Mouse (Mus musculus) layer of hippocampus, adult 9-10 months (tissue): ENCODE results near the gene D430041D05Rik.

Source experiments
- DNase-seq: peaks from one replicate; pipeline ENCODE4 v3.0.0; 2022; ENCODE audit warnings: low spot score

D430041D05Rik gene

GRCm38 (mm10) chr2:104407913-104408312 lies 2.9 kb downstream of the D430041D05Rik start:
- no peak for DNase-seq

GRCm38 (mm10) chr2:104404036-104404435 lies 6.8 kb downstream of the D430041D05Rik start:
- no peak for DNase-seq

DNA sequence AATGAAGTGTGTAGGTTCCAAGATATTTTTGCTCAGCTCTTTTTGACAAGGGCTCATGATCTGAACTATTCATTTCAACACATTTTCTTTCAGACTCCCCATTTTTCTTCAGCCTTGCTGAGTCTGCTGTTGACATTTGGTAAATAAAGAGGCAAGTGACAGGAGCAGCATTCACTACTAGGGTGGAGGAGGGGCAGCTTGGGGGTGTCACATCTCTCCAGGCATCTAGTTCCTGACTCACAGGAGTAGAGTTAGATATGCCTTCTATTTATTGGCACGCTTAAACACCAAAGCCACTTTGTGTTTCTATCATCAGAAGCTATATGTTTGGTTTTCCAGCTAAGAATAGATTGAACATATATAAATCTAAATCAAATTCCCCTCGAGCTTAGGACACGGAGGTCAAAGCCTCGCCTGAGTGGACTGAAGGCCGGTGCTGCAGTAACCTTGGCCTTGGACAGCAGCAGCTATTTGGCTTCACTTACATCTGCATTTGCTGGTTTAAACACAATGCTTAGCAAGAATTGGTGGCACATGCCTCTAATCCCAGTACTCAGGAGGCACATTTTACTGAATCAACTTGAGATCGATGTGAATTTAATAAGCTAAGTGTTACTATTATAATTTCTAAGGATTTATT lies 12.0 kb downstream of the D430041D05Rik start:
- DNase-seq, result no peak

DNA sequence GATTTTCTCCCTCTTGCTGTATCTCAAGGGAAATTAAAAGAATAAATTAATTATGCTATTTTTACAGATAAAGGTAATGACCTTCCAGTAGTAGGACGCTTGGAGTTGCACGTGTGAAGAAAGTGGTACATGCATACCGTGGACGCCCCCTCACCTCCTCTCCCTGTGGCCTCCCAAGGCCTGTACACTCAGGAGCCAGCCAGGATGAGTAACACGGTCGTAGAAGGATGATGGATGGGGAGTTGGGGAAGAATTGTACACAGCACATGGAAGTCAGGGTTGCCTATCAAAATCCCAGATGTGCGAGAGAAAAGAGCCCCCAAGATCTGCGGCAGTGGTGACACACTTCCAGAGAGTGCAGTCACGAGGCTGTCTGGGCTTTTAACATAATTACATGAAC lies 14.9 kb downstream of the D430041D05Rik start:
- DNase-seq, result no peak

DNA sequence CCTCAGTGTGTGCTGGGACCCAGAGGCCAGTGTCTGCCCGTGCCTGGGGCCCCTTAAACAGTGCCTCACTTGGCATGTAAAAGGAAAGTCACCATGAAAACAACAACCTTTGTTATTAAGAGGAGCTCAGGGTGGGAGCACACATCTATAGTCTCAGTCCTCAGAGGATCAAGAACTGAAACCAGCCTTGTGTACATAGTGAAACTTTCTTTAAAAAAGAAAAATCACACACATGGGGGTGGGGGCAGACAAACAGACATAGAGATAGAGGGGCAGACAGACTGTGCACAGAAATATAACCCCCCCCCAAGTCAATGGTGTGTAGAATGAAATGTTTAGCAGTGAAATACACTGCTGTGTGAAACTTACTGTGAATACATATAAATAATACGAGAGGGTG lies 16.0 kb downstream of the D430041D05Rik start:
- DNase-seq, result no peak

DNA sequence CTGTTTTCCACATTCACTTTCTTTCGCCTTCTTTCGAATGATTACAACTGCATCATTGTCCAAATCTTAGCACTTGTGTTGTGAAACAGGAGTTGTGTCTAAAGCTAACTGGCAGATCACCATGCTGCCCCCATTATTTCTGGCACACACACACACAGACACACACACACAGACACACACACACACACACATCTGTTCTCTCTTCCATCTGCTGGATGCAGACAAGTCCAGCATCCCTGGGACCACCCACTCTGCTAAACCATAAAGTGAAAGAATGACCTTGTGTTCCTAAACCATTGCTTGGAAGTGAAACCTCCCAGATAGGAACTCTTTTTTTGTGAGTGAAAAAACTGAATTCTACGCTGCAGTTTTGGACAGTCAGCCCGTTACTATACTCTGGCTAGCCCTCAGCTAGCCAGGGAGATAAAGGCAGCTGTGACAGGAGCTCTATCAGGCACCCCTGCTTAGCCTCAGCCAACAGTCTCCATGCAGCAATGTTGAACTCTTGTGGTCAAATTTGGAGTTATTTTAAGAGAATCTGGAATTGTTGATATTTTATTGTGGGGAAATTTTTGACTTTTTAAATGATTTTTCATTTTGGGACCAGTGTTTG lies 18.0 kb downstream of the D430041D05Rik start:
- DNase-seq, result no peak

- DNase-seq, result no peak
These were observed 21.6 kb downstream of the D430041D05Rik start for GRCm38 (mm10) chr2:104389231-104389630.

GRCm38 (mm10) chr2:104385941-104386340 lies 24.9 kb downstream of the D430041D05Rik start:
- DNase-seq, result no peak

GRCm38 (mm10) chr2:104383589-104383988 lies 27.2 kb downstream of the D430041D05Rik start:
- no peak for DNase-seq

- DNase-seq, result no peak
These were observed 28.0 kb downstream of the D430041D05Rik start for GRCm38 (mm10) chr2:104382813-104383212.

GRCm38 (mm10) chr2:104379304-104379703 lies 31.5 kb downstream of the D430041D05Rik start:
- DNase-seq, result no peak

DNA sequence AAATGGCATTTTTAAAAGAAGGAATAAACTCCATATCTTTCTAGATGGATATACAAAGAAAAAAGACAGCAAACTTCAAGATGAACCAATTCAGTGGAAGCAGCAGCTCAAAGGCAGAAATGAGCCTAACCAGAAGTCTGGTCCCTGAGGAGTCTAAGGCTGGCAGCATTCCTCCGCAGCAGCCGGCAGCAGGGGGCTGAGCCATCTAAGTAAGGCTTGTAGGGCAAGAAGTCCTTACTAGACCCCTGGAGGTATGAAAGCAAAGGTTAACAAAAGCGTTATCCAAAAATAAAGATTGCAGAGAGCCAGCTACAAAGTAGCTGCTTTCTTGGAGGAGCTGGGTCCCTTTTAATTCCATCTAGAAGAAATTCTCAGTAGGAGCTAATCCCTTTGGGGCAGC lies 32.0 kb downstream of the D430041D05Rik start:
- DNase-seq, result no peak

DNA sequence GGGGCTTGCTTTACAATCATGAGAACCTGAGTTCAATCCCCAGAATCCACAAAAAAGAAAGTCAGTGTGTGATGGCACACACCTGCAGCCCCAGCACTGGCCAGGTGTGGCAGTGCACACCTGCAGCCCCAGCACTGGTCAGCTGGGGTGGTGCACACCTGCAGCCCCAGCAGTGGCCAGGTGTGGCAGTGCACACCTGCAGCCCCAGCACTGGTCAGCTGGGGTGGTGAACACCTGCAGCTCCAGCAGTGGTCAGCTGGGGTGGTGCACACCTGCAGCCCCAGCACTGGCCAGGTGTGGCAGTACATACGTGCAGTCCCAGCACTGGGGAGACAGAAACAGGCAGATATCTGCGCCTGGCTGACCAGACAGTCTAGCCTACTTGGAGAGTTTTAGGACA lies 32.8 kb downstream of the D430041D05Rik start:
- no peak for DNase-seq

- DNase-seq, result no peak
These were observed 38.7 kb downstream of the D430041D05Rik start for GRCm38 (mm10) chr2:104372156-104372555.

DNA sequence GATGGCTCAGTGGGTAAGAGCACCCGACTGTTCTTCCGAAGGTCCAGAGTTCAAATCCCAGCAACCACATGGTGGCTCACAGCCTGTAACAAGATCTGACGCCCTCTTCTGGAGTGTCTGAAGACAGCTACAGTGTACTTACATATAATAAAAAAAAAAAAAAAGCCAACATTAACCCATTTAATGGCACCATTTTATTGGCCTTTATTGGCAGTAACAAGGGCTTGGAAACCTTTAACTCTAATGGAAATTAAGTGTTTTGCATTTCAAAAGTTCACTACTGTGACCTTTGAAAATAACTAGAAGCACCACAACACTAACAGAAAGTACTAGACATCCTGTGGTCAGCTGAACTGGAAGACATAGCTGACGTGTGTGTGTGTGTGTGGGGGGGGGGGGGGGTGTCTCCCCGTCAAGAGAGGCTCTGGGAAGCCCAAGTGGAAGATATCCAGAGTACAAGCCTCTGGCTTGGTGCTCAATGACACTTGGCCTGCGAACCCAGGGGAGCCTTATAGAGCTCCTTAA lies 39.1 kb downstream of the D430041D05Rik start:
- DNase-seq, result no peak

DNA sequence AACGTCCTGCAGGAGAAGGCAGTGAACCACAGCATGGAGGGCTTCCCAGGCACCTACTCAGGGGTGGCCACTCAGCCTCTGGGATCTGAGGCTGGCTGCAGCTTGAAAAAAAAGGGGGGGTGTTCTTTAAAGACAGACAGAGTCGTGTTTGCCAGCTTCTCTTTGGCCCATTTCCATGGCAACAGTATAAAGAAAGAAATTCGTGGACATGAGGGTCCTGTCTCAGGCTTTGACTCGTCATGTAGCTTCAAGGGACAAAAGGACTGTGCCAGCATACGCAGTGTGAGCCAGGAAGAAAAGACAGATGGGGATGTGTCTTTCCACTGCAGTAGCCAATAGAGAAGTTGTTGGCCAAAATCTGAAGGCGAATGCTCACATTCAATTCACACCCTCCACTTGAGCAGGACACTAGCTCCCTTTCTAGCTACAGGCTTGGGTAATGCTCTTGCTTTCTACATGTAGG lies 42.9 kb downstream of the D430041D05Rik start:
- no peak for DNase-seq

DNA sequence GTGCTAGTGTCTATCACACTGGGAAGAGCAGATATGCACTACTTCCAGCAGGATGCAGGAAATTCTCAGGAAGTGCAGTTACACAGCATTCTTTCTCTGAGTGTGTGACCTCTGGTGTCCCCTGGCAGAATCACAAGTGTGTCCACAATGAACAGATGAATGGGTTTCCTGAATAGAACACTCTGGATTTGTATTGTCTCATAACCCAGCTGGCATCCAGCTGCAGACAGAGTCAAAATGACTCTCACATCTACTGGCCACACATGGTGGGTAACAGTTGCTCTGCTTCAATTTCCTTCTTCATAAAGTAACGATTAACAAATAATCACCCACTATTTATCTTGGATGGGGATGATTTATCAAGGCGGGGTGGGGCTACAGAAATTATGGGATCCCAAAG lies 43.5 kb downstream of the D430041D05Rik start:
- DNase-seq, result no peak

DNA sequence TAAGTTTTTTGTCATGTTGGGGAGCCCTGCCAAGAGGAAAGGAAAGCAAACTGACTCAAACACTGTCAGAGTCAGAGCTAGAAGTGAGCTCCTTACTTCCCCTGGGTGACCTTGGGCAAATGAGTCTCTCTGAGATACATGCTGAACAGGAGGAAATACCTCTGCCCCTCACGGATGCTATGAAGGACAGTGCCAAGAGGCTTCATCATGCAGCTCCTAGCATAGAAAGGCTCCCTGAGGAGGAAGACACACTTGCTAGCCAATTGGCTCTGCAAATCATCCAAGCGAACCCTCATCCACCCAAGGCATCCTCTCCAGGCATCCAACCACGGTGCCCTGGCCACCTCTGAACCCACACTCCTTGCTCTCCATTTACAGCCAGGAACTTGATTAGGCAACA lies 51.5 kb downstream of the D430041D05Rik start:
- DNase-seq, result no peak

- DNase-seq, result no peak
These were observed 51.9 kb downstream of the D430041D05Rik start for GRCm38 (mm10) chr2:104358881-104359280.

DNA sequence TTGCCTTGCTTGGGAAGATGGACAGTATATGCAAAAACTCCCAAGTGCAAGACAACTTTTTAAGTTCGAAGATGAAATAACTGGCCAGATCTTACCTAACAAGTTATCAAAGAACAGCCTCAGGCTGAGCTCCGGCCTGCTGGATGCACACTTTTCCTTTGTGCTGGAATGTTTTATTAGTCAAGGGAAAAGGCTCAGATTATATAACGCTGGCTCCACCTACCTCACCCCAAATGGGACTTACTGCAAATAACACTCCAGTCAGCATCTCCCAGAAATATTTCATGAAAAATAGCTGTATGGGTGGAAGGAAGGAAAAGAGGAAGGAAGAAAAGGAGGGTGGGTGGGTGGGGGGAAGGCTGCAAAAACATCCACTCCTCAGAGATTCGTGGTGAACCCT lies 54.3 kb downstream of the D430041D05Rik start:
- no peak for DNase-seq

GRCm38 (mm10) chr2:104354117-104354516 lies 56.7 kb downstream of the D430041D05Rik start:
- DNase-seq, result no peak

DNA sequence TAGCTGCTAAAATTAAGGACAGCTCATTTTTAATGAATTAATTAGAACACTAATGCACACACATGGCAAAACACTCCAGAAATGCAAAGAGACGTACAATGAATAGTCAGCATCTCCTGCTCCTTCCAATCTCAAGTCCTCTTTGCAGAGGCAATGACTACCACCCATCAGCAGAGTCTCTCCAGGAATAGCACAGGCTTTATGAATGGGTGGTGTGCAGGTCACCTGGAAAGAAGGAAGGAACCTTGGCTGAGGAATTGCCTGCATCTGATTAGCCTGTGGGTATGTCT lies 58.7 kb downstream of the D430041D05Rik start:
- DNase-seq, result no peak

DNA sequence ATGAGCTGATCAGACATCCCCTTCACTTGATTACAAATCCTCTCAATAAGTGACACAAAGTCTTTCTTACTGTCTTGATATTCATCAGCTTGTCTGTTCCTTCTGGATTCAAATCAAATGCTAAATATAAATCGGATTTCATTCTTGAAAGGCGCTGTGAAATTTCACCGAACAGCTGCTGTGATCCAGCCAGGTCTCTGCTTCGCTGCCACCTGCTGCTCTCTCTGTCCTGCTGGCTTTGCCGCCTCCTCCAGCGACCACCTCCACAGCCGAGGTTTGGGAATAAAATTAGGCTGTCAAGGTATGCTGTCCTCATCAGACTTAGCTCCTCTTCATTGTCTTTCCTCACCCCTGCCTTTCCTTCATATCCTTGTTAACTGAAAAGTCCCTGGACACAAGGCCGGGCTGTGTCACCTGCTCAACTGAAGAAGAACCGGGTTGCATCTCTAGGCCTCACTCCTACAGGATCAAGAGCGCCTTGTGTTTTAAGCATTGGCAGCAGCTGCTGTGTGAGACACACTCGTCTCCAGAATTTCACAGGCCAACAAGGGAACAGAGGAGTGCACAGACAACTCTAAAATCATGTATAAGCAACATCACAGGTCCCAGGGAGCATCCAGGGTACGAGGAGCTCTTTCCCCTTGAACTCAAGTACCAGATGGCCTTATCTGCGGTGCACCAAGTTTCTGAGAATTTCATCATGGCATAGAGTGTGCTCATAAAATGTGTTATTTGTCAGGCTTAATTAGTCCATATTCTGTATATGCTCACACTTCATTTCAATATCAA lies 59.2 kb downstream of the D430041D05Rik start:
- no peak for DNase-seq
